Mouse (Mus musculus) lung, embryonic 15.5 days (tissue): ENCODE measurements at regions not wholly inside any gene's neighbourhood (a gene's known extent, or its start where the extent isn't known, plus 50 kb on each side); places are given as distances from the start of the nearest gene placed in this dataset.

Experiments used
- ATAC-seq: fragments of 200-750 bp; cut with Nextera tagmentation; 2 replicates; pipeline ENCODE4 v1.8.0; 2017; ENCODE audit warnings: moderate number of reproducible peaks, borderline replicate concordance; ENCODE audit not compliant: low FRiP score, low TSS enrichment; ENCODE audit errors: extremely low read depth
- H3K27ac ChIP-seq: fragments of 300-500 bp; sonication (generic); 2 replicates; pipeline ENCODE4 v1.5.1; 2015; ENCODE audit warnings: moderate library complexity, mild to moderate bottlenecking, inconsistent platforms
- H3K27me3 ChIP-seq: fragments of 300-500 bp; sonication (generic); 2 replicates; pipeline ENCODE4 v1.6.1; 2015; ENCODE audit warnings: inconsistent platforms
- H3K36me3 ChIP-seq: fragments of 300-500 bp; sonication (generic); 2 replicates; pipeline ENCODE4 v1.6.1; 2015; ENCODE audit warnings: inconsistent platforms
- H3K4me1 ChIP-seq: fragments of 300-500 bp; sonication (generic); 2 replicates; pipeline ENCODE4 v1.6.1; 2015; ENCODE audit warnings: inconsistent platforms
- H3K4me2 ChIP-seq: fragments of 300-500 bp; sonication (generic); 2 replicates; pipeline ENCODE4 v1.6.1; 2015; ENCODE audit warnings: inconsistent platforms, mild to moderate bottlenecking, moderate library complexity
- H3K4me3 ChIP-seq: fragments of 300-500 bp; sonication (generic); 2 replicates; pipeline ENCODE4 v1.5.1; 2015; ENCODE audit warnings: mild to moderate bottlenecking, inconsistent platforms
- H3K9ac ChIP-seq: fragments of 300-500 bp; sonication (generic); 2 replicates; pipeline ENCODE4 v1.6.1; 2015; ENCODE audit warnings: inconsistent platforms
- H3K9me3 ChIP-seq: fragments of 300-500 bp; sonication (generic); 2 replicates; pipeline ENCODE4 v1.6.1; 2016; ENCODE audit warnings: inconsistent platforms
- WGBS: fragments of 180-500 bp; shearing (Covaris S2); methylation state at CpG from one replicate; pipeline ENCODE4 v1.1.7; 2015; 5-methylcytosine and 5-hydroxymethylcytosine counted together

DNA sequence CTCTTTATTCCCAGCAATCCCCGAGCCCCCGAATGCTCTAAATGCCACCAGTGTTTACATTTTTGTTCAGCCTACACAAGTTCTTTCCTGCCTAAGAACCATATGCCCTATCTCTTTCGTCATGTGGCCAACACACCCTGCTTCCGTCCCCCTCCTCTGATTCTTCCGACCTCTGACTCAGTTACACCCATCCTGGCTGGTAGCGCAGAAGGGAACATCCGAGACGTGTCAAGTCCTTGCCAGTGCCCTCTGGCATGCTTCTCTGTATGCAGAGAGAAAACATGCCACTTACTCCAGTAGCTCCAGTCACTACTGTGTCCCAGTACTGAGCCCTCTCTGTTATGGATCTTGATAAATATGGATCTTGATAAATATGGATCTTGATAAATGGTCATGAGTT lies 149.3 kb upstream of the Rpl34 start:
- no peak overlapping the region for H3K27ac ChIP-seq
- H3K9me3 ChIP-seq: no peaks in the 10 kb centered on the region
- no peaks in the 10 kb centered on the region for H3K27me3 ChIP-seq
- ATAC-seq: no peak
- 28% methylated on average over 8 of the region's 8 CpGs for WGBS
- peaks cover 18% of the 10 kb centered on the region for H3K4me1 ChIP-seq
- H3K36me3 ChIP-seq: no peaks in the 10 kb centered on the region
- H3K4me2 ChIP-seq: no peak overlapping the region; the same call in 1 of the 2 replicates
- no peak overlapping the region for H3K4me3 ChIP-seq
- H3K9ac ChIP-seq: no peak overlapping the region

DNA sequence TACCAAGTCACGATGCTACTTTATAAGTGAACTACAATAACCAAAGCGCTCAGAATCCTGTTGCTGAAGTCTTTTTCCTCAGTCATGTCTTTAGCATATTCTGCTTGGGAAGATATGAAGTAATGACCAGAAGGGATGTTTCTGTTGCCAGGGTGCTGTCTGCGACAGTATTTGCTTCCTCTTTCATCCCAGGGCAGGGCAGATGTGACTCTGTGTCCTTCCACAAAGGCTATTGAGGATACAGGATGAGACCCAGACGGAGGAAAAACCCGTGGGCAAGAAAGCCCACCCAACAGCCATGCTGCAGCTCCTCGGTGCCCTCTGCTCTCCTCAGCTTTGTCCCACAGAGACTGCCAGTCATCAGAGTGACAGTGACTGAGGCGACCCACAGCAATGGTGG lies 148.6 kb upstream of the Rpl34 start:
- Histone ChIP-seq H3K27me3 (no peaks in the 10 kb centered on the region), H3K9ac (no peak overlapping the region), H3K9me3 (no peaks in the 10 kb centered on the region), H3K4me1 (peaks cover 12% of the 10 kb centered on the region), H3K4me2 (no peak overlapping the region; the same call in 1 of the 2 replicates), H3K4me3 (no peak overlapping the region), H3K36me3 (no peaks in the 10 kb centered on the region), H3K27ac (no peak overlapping the region)
- ATAC-seq: no peak
- WGBS: 74% methylated on average over 7 of the region's 7 CpGs

DNA sequence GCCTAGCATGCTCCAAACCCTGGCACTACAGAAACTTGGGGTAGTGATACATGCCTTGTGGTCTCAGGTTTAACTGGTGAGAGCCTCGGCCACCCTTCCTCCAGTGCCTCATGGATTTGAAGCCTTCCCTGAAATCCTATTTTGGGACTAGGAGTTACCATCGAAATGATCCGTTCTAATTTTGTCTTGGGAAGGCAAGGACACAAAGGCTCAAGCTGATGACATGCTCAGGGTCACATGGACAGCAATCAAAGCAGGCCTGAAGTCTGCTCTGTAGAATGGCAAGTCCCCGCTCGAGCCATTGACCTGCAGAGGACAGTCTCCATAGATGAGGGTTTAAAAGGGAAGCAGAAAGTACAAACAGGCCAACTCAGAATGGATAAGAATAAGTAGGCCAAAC lies 147.8 kb upstream of the Rpl34 start:
- H3K36me3 ChIP-seq: no peaks in the 10 kb centered on the region
- H3K4me1 ChIP-seq: peaks cover 9% of the 10 kb centered on the region; the same call in 1 of the 2 replicates
- ATAC-seq: no peak
- no peaks in the 10 kb centered on the region for H3K27me3 ChIP-seq
- H3K4me3 ChIP-seq: no peak overlapping the region
- 86% methylated on average over 5 of the region's 5 CpGs for WGBS
- H3K9me3 ChIP-seq: no peaks in the 10 kb centered on the region
- H3K4me2 ChIP-seq: no peak overlapping the region
- H3K9ac ChIP-seq: no peak overlapping the region
- no peak overlapping the region for H3K27ac ChIP-seq

DNA sequence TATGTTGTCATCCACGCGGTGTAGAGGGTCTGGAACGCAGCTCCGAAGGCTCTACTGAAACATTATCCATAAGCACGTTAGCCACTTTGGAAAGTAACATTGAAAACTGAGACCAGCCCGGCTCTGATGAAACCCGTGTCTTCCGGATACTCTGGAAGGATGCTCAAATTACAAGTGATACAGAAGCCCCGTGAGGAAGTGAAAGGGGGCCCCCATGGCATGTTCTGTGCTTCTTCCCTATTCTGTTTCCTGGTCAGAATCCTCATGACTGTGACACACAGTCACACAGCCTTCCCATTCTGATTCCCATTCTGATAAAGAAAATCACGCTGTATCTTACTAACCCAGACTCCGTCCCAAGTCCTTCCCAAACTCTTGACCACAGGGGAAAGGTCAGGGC lies 143.5 kb upstream of the Rpl34 start:
- H3K27ac ChIP-seq: no peak overlapping the region
- 66% methylated on average over 11 of the region's 11 CpGs for WGBS
- no peaks in the 10 kb centered on the region for H3K36me3 ChIP-seq
- no peaks in the 10 kb centered on the region for H3K9me3 ChIP-seq
- ATAC-seq: no peak
- no peak overlapping the region for H3K4me2 ChIP-seq
- 0 out of 2 replicates have a peak, but pooled peaks cover under 1% of the 10 kb centered on the region for H3K4me1 ChIP-seq
- no peak overlapping the region for H3K9ac ChIP-seq
- no peak overlapping the region for H3K4me3 ChIP-seq
- H3K27me3 ChIP-seq: no peaks in the 10 kb centered on the region

DNA sequence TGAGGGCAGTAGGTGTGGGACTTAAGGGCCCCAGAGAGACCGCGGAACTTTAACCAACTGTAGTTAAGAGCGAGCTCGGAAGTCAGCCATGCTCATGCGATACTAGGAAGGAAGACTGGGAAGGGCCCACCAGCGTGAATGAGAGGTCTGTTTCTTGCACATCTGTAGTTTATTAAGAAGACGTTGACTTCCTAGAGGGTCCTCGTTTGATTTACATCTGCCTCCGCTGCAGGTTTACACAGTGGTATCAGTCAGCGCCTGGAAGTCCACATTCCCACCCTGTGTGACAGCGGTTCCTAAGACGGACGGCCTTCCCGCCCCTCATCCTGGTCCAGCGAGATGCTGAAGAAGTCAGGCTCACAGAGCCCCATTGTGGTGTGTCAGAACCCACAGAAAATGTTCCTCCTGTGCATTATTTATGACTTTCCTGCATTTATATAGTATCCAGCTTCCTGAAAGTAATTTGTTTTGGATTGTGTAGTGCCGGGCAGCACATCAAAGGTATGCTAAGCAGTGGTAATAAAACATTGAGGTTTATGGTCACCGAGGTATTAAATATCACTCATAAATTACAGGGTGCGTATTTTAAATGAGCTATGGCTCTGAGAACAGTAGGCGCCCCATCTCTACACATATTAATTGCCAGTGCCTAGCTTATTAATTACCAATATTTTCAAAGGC lies 136.9 kb upstream of the Rpl34 start:
- WGBS: 48% methylated on average over 19 of the region's 19 CpGs
- no peak overlapping the region for H3K27ac ChIP-seq
- no peaks in the 10 kb centered on the region for H3K9me3 ChIP-seq
- no peak overlapping the region for H3K4me3 ChIP-seq
- H3K27me3 ChIP-seq: no peaks in the 10 kb centered on the region
- ATAC-seq: no peak
- no peaks in the 10 kb centered on the region for H3K4me1 ChIP-seq
- no peaks in the 10 kb centered on the region for H3K36me3 ChIP-seq
- no peak overlapping the region for H3K4me2 ChIP-seq
- H3K9ac ChIP-seq: no peak overlapping the region

GRCm38 (mm10) chr3:130864783-130865182 lies 134.6 kb upstream of the Rpl34 start:
- ATAC-seq: no peak
- no peaks in the 10 kb centered on the region for H3K27me3 ChIP-seq
- 48% methylated on average over 1 of the region's 1 CpGs for WGBS
- H3K4me3 ChIP-seq: no peak overlapping the region
- no peaks in the 10 kb centered on the region for H3K4me1 ChIP-seq
- H3K9me3 ChIP-seq: no peaks in the 10 kb centered on the region
- H3K27ac ChIP-seq: no peak overlapping the region
- no peak overlapping the region for H3K9ac ChIP-seq
- H3K36me3 ChIP-seq: no peaks in the 10 kb centered on the region
- no peak overlapping the region for H3K4me2 ChIP-seq

DNA sequence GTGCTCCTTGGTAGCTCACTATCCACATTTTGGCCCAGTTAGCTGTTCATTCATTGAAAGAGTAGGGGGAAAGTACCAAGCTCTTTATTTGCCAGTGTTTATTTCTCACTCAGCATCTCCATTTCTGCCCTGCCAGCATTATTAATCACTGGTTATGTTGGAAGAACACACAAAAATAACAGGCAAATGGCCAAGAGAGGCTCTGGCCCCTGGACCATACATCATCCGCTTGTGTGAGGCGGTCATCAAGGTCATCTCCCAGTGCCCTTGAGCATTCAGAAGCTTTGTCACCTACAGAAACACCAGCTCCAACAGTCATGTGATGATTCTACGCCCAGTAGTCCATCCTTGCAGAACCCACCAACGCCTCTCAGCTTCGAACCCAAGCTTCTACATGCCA lies 133.2 kb upstream of the Rpl34 start:
- Histone ChIP-seq H3K4me3 (no peak overlapping the region), H3K4me1 (no peaks in the 10 kb centered on the region), H3K4me2 (no peak overlapping the region), H3K36me3 (no peaks in the 10 kb centered on the region), H3K27ac (no peak overlapping the region), H3K27me3 (no peaks in the 10 kb centered on the region), H3K9ac (no peak overlapping the region), H3K9me3 (no peaks in the 10 kb centered on the region)
- no peak for ATAC-seq
- WGBS: 88% methylated on average over 5 of the region's 5 CpGs

GRCm38 (mm10) chr3:130860315-130860714 lies 130.1 kb upstream of the Rpl34 start:
- 50% methylated on average over 5 of the region's 5 CpGs for WGBS
- Histone ChIP-seq H3K4me1 (no peaks in the 10 kb centered on the region), H3K27me3 (no peaks in the 10 kb centered on the region), H3K4me3 (no peak overlapping the region), H3K36me3 (no peaks in the 10 kb centered on the region), H3K9me3 (no peaks in the 10 kb centered on the region), H3K4me2 (no peak overlapping the region), H3K27ac (peak overlapping the region; percentile 42; the same call in 1 of the 2 replicates), H3K9ac (no peak overlapping the region)
- peak; percentile 90; the same call in 1 of the 2 replicates for ATAC-seq

GRCm38 (mm10) chr3:130853866-130854265 lies 123.7 kb upstream of the Rpl34 start:
- no peaks in the 10 kb centered on the region; the same call in 1 of the 2 replicates for H3K4me1 ChIP-seq
- no peak overlapping the region for H3K27ac ChIP-seq
- H3K4me2 ChIP-seq: no peak overlapping the region
- no peaks in the 10 kb centered on the region for H3K27me3 ChIP-seq
- 75% methylated on average over 9 of the region's 9 CpGs for WGBS
- ATAC-seq: no peak
- H3K36me3 ChIP-seq: no peaks in the 10 kb centered on the region
- no peak overlapping the region for H3K4me3 ChIP-seq
- no peak overlapping the region for H3K9ac ChIP-seq
- no peaks in the 10 kb centered on the region for H3K9me3 ChIP-seq

DNA sequence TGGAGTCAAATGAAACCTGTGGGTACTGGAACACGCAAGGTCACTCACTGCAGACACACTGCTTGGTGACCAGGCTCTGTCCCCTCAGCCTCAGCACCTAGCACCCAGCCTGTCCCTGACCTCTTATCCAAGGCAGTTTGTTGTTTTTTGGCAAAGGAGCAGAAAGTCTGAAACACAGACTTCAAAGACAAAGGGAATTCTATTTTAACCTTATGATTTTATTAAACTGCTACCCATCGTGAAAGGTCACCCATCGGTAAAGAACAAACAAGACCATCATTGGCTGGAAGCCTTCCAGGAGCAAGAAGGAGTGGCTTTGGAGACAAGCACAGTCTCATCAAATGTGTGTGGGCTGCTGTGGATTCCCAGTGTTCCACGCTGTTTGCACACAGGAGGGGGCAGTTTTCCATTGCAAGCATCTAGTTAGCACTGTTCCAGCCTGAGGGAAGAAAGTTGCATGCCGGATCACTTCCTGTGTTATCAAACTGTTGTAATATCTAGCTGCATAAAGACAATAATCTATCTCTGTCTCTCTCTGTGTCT lies 120.6 kb upstream of the Rpl34 start:
- Histone ChIP-seq H3K27ac (no peak overlapping the region), H3K27me3 (no peaks in the 10 kb centered on the region)

GRCm38 (mm10) chr3:130841755-130842154 lies 111.6 kb upstream of the Rpl34 start:
- no peak overlapping the region for H3K9ac ChIP-seq
- H3K27ac ChIP-seq: no peak overlapping the region
- H3K27me3 ChIP-seq: no peaks in the 10 kb centered on the region
- no peaks in the 10 kb centered on the region for H3K36me3 ChIP-seq
- WGBS: 58% methylated on average over 1 of the region's 1 CpGs
- no peak overlapping the region for H3K4me2 ChIP-seq
- H3K9me3 ChIP-seq: no peaks in the 10 kb centered on the region
- H3K4me1 ChIP-seq: no peaks in the 10 kb centered on the region
- no peak for ATAC-seq
- H3K4me3 ChIP-seq: no peak overlapping the region

More for the DNA sequence above, 120.6 kb upstream of the Rpl34 start:
- no peaks in the 10 kb centered on the region for H3K9me3 ChIP-seq
- no peak overlapping the region for H3K4me2 ChIP-seq
- H3K9ac ChIP-seq: no peak overlapping the region
- no peaks in the 10 kb centered on the region for H3K36me3 ChIP-seq
- WGBS: 32% methylated on average over 5 of the region's 5 CpGs
- H3K4me1 ChIP-seq: no peaks in the 10 kb centered on the region; the same call in 1 of the 2 replicates
- no peak overlapping the region for H3K4me3 ChIP-seq
- ATAC-seq: no peak

DNA sequence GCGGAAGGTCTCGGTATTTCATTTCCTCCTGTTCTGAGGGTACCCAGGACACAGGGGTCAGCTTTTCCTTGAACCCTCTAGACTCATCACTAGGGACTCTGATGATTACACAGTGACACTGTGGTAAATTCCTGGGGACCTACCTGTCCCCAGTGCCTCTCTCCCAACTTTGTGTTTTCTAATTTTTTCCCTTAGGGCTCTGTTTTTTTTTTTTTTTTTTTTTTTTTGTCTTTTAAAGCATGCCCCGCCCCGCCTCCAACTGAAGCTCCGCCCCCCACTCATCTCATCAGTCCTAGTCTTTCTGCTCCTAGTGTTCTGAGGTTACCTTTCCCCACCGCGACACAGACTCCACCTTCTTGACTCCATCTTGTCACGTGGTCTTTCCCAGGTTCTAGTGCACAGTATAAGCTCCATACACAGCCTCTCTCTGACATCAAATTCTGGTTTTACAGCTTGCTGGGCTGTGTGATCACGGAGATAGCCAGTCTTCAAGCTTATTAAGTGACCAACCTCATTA lies 109.8 kb upstream of the Rpl34 start:
- no peak overlapping the region for H3K27ac ChIP-seq
- ATAC-seq: no peak
- H3K36me3 ChIP-seq: no peaks in the 10 kb centered on the region
- H3K4me3 ChIP-seq: no peak overlapping the region
- no peaks in the 10 kb centered on the region for H3K9me3 ChIP-seq
- H3K9ac ChIP-seq: no peak overlapping the region
- no peak overlapping the region for H3K4me2 ChIP-seq
- H3K4me1 ChIP-seq: no peaks in the 10 kb centered on the region
- H3K27me3 ChIP-seq: no peaks in the 10 kb centered on the region
- 76% methylated on average over 9 of the region's 9 CpGs for WGBS
